Mouse (Mus musculus) lung, postnatal 0 days (tissue): ENCODE measurements at regions not wholly inside any gene's neighbourhood (a gene's known extent, or its start where the extent isn't known, plus 50 kb on each side); places are given as distances from the start of the nearest gene placed in this dataset.
A peak's percentile ranks its signal among the peaks of the same experiment; 100 is the strongest.
"Not testable (repeated sequence)": the region's sequence is repeated elsewhere in the genome, so short reads cannot be mapped to it uniquely, and the experiment has no call there.

Experiments used
- ATAC-seq: fragments of 200-750 bp; cut with Nextera tagmentation; 2 replicates; pipeline ENCODE4 v1.8.0; 2017; ENCODE audit warnings: moderate library complexity
- DNase-seq: peaks from one replicate; pipeline ENCODE4 v3.0.0-alpha.2; 2016; ENCODE audit warnings: low spot score
- H3K27ac ChIP-seq: fragments of 300-500 bp; sonication (generic); 2 replicates; pipeline ENCODE4 v1.5.1; 2014; ENCODE audit warnings: antibody characterized with exemption, mild to moderate bottlenecking, low read length, mixed read lengths
- H3K27me3 ChIP-seq: fragments of 300-500 bp; sonication (generic); replicated peaks from 2 replicates; pipeline ENCODE4 v1.6.1; 2014; ENCODE audit warnings: low read length, mixed read lengths; ENCODE audit not compliant: insufficient read depth
- H3K36me3 ChIP-seq: fragments of 300-500 bp; sonication (generic); 2 replicates; pipeline ENCODE4 v1.6.1; 2014; ENCODE audit warnings: low read length, mixed read lengths; ENCODE audit not compliant: insufficient read depth
- H3K4me1 ChIP-seq: fragments of 300-500 bp; sonication (generic); 2 replicates; pipeline ENCODE4 v1.6.1; 2014; ENCODE audit warnings: antibody characterized with exemption, low read depth, low read length, mixed read lengths; ENCODE audit not compliant: insufficient read depth
- H3K4me2 ChIP-seq: fragments of 300-500 bp; sonication (generic); replicated peaks from 2 replicates; pipeline ENCODE4 v1.6.1; 2014; ENCODE audit warnings: low read depth, mild to moderate bottlenecking, low read length, moderate library complexity, mixed read lengths
- H3K4me3 ChIP-seq: fragments of 300-500 bp; sonication (generic); 2 replicates; pipeline ENCODE4 v1.5.1; 2014; ENCODE audit warnings: low read depth, low read length
- H3K9ac ChIP-seq: fragments of 300-500 bp; sonication (generic); replicated peaks from 2 replicates; pipeline ENCODE4 v1.6.1; 2014; ENCODE audit warnings: low read depth, mild to moderate bottlenecking
- H3K9me3 ChIP-seq: fragments of 300-500 bp; sonication (generic); 2 replicates; pipeline ENCODE4 v1.6.1; 2016; ENCODE audit warnings: low read length, mixed read lengths
- CTCF ChIP-seq: IDR thresholded peaks from 2 replicates; pipeline ENCODE4 v1.5.1; 2016; ENCODE audit warnings: antibody characterized with exemption, mild to moderate bottlenecking
- WGBS: fragments of 180-500 bp; shearing (Covaris S2); extraction: QIAGEN DNeasy Blood & Tissue Kit; methylation state at CpG from one replicate; pipeline ENCODE4 v1.1.7; 2014; 5-methylcytosine and 5-hydroxymethylcytosine counted together

DNA sequence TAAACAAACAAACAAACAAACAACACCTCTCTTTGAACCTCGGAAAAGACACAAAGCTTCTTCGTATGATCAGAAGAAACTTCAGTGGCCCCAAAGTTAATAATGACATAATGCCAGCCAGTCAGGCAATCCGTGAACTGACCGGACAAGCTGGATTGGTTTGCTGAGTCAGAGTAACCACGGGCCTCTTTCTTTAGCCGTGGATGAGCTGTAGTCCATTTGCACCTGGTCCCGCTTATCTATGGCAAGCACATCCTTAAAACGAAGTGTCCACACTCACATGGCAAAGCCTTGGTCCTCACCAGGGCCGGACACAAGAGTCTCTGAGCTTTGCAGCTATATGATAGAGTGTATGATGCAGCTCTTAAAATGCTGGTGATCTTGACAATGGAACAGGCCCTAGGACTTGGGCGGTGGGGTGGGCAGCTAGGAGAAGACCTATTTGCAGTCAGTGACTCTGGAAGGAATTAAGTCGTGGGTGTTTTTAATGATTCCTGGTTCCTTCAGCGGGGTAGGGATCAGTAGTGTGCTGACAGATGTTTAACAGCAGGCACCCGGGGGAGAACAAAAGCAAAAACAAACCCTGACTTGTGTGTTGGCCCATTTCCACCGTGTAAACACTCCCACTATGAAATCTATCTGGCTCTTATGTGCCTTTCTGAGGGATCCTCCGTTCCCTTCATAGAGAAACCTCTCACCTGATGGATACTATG is 53.6 kb upstream of the Dyrk2 start:
- H3K36me3 ChIP-seq: no peaks in the 10 kb centered on the region
- H3K27ac ChIP-seq: no peak overlapping the region
- H3K27me3 ChIP-seq: no peaks in the 10 kb centered on the region
- no peak for TF ChIP-seq CTCF
- H3K9me3 ChIP-seq: no peaks in the 10 kb centered on the region
- ATAC-seq (no peak; the same call in 1 of the 2 replicates), DNase-seq (peak; percentile 42)
- no peak overlapping the region for H3K4me2 ChIP-seq
- WGBS: 38% methylated on average over 15 of the region's 15 CpGs
- no peak overlapping the region for H3K9ac ChIP-seq
- no peak overlapping the region for H3K4me3 ChIP-seq
- H3K4me1 ChIP-seq: no peaks in the 10 kb centered on the region

DNA sequence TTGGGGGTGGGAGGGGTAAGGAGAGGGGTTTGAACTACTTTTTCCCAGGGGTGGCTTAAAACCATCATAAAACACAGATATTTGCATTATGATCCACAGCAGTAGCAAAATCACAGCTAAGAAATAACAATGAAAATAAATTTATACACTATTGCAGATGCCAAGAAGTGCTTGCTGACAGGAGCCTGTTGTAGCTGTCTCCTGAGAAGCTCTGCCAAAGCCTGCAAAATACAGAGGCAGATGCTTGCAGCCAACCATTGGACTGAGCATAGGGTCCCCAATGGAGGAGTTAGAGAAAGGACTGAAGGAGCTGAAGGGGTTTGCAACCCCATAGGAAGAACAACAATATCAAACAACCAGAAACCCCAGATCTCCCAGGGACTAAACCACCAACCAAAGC is 52.1 kb upstream of the Dyrk2 start:
- not testable (repeated sequence) for H3K27ac ChIP-seq, H3K9ac ChIP-seq, H3K4me1 ChIP-seq, H3K36me3 ChIP-seq, H3K4me3 ChIP-seq, DNase-seq, H3K4me2 ChIP-seq, H3K9me3 ChIP-seq, H3K27me3 ChIP-seq, ATAC-seq
